Mouse (Mus musculus): ENCODE measurements around the gene Camta1. TPM values are rescaled to one million over a fixed set of nuclear protein-coding genes. Genes with fewer than 3 reads are reported as not detected.
A peak's percentile ranks its signal among the peaks of the same experiment; 100 is the strongest.

Camta1 gene
- polyA plus RNA-seq, 1 experiment from 2014 or later, result 61.9 TPM

DNA sequence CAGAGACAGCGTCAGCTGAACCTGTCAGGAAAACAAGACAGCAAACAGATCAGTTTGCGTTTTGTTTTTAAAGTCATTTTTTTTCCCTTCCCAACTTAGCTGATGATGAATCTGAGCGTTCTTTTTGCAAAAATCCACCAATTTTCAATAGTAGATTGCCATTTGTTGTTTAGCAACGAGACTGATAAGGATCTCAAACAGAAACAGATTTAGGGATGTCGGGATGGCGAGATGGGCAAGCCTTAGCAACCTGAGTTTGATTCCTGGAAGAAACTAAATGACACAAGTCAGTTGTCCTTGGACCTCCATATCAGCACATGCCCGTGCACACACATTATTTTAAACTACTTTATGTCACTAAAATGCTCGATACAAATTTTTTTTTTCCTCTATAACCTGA, 989.0 kb downstream of the Camta1 start:
- Histone ChIP-seq H3K9me3 (ENCODE audit: control insufficient read depth, low read length) (no peaks in the 10 kb centered on the region), H3K27ac (replicated peaks) (peak overlapping the region; percentile 84), H3K9ac (ENCODE audit: low read length) (no peak overlapping the region), H3K27me3 (ENCODE audit: control insufficient read depth, insufficient read depth, low read length) (no peaks in the 10 kb centered on the region), H3K36me3 (ENCODE audit: control insufficient read depth, insufficient read depth, low read length) (peaks cover 3% of the 10 kb centered on the region; the same call in 1 of the 2 replicates), H3K4me3 (ENCODE audit: low read depth, low read length) (no peak overlapping the region), H3K4me1 (replicated peaks; ENCODE audit: control insufficient read depth, insufficient read depth) (peaks cover 11% of the 10 kb centered on the region), H3K4me2 (replicated peaks; ENCODE audit: low read depth) (no peak overlapping the region)
- DNase-seq (ENCODE audit: low spot score), result no peak
- no peak for ATAC-seq (ENCODE audit: low FRiP score, low TSS enrichment)
- no peak for TF ChIP-seq EP300 (optimal IDR thresholded peaks at IDR 0.05)
- no peak for TF ChIP-seq CTCF (IDR thresholded peaks at IDR 0.05; ENCODE audit: low read depth)
- 63% methylated on average over 8 of the region's 8 CpGs for WGBS

DNA sequence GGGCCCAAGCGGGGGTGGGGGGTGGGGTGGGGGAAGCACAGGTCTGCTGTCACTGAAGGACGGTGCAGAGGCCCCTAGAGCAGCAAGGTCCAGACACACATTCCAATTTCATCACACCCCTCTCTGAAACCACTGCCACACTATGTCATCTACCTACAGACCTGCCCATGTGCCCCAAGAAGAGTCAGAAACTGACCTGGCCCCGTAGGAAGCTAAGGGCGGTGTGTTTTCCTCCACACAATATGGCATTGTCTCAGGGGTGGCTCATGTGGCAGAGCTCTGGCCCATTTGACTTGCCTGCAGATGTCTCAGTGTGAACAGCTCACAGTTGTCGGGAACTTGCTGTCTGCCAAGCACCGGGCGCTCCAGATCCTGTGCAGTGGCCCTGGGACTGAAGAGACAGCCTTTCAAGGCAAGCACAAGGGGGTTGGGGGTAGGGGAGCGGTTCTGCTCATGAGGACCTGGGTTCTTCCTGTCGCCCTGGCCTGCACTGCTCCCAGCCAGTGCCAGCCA, 989.5 kb downstream of the Camta1 start:
- no peak for DNase-seq (ENCODE audit: low spot score)
- no peak overlapping the region for H3K4me2 ChIP-seq (replicated peaks; ENCODE audit: low read depth)
- peaks cover 3% of the 10 kb centered on the region; the same call in 1 of the 2 replicates for H3K36me3 ChIP-seq (ENCODE audit: control insufficient read depth, insufficient read depth, low read length)
- peak overlapping the region; percentile 84 for H3K27ac ChIP-seq (replicated peaks)
- H3K27me3 ChIP-seq (ENCODE audit: control insufficient read depth, insufficient read depth, low read length), result no peaks in the 10 kb centered on the region
- no peak for TF ChIP-seq EP300 (optimal IDR thresholded peaks at IDR 0.05)
- H3K4me1 ChIP-seq (replicated peaks; ENCODE audit: control insufficient read depth, insufficient read depth), result peaks cover 11% of the 10 kb centered on the region
- ATAC-seq (ENCODE audit: low FRiP score, low TSS enrichment), result 0 out of 2 replicates have a peak, but pooled peaks have one; percentile 2
- 35% methylated on average over 9 of the region's 9 CpGs for WGBS
- no peaks in the 10 kb centered on the region for H3K9me3 ChIP-seq (ENCODE audit: control insufficient read depth, low read length)
- no peak overlapping the region for H3K4me3 ChIP-seq (ENCODE audit: low read depth, low read length)
- H3K9ac ChIP-seq (ENCODE audit: low read length), result peak overlapping the region; percentile 4; the same call in 1 of the 2 replicates

DNA sequence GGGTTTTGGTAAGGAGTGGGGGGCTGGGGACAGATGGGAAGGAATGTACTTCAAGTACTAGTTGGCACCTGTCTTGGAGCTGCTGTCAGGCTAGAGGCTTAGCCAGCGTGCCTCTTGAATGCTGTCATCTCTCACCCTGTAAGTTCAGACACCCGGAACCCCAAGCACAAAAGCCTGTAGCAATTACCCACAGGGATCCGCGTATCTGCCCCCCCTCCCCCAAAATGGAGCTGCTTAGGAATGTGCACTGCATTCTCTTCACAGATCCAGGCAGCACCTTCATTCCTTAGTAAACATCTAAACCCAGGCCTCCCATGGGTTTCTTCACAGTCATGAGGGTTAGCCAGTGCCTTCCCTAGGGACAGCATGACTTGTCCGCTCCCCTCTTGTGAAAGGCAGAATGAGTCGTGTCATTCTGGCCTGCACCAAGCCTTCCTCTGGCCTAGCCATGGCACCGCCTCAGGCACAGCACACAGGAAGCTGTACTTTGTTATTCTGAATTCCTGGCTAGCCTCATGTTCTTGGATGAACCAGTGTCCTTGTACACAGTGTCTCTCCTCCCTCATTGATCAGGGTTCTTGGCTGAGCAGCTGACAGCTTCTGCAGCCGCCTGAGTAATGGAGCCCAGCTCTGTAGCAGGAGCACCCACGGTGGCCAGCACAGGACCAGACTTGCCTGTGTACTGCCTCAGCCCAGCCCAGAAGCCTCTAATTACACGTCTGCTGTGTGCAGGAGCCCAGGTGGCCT, 990.1 kb downstream of the Camta1 start:
- Histone ChIP-seq H3K27ac (replicated peaks) (peak overlapping the region; percentile 84), H3K4me3 (ENCODE audit: low read depth, low read length) (no peak overlapping the region), H3K9me3 (ENCODE audit: control insufficient read depth, low read length) (no peaks in the 10 kb centered on the region), H3K4me2 (replicated peaks; ENCODE audit: low read depth) (no peak overlapping the region), H3K9ac (ENCODE audit: low read length) (no peak overlapping the region; the same call in 1 of the 2 replicates), H3K4me1 (replicated peaks; ENCODE audit: control insufficient read depth, insufficient read depth) (peaks cover 11% of the 10 kb centered on the region), H3K36me3 (ENCODE audit: control insufficient read depth, insufficient read depth, low read length) (peaks cover 9% of the 10 kb centered on the region), H3K27me3 (ENCODE audit: control insufficient read depth, insufficient read depth, low read length) (no peaks in the 10 kb centered on the region)
- 15% methylated on average over 10 of the region's 10 CpGs for WGBS
- TF ChIP-seq EP300 (optimal IDR thresholded peaks at IDR 0.05) (no peak), CTCF (IDR thresholded peaks at IDR 0.05; ENCODE audit: low read depth) (no peak)
- DNase-seq (ENCODE audit: low spot score) (peak; percentile 55), ATAC-seq (ENCODE audit: low FRiP score, low TSS enrichment) (peak; percentile 72)

DNA sequence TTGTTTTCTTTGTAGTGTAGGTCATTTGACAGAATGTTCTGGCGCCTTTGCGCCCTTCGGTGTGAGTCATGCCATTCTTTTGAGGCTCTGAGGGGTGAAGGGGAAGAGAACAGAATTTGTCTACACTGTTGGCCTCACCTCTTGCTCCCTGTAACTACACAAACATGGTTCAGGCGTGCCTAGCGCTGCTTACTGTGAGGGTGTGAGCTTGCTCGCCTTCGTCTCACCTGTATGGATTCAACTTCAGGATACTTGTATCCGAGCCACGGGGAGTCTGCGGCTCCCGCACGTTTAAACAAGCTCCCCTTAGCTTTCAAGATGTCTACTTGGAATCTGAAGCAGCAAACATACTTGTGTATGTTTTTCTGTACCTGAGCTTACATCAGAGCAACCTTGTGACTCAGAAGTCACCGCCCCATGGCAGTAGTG, 990.7 kb downstream of the Camta1 start:
- Histone ChIP-seq H3K4me2 (replicated peaks; ENCODE audit: low read depth) (no peak overlapping the region), H3K9ac (ENCODE audit: low read length) (no peak overlapping the region), H3K36me3 (ENCODE audit: control insufficient read depth, insufficient read depth, low read length) (peaks cover 13% of the 10 kb centered on the region), H3K27ac (replicated peaks) (peak overlapping the region; percentile 84), H3K4me1 (replicated peaks; ENCODE audit: control insufficient read depth, insufficient read depth) (peaks cover 11% of the 10 kb centered on the region), H3K9me3 (ENCODE audit: control insufficient read depth, low read length) (no peaks in the 10 kb centered on the region), H3K4me3 (ENCODE audit: low read depth, low read length) (no peak overlapping the region), H3K27me3 (ENCODE audit: control insufficient read depth, insufficient read depth, low read length) (no peaks in the 10 kb centered on the region)
- ATAC-seq (ENCODE audit: low FRiP score, low TSS enrichment) (peak; percentile 54), DNase-seq (ENCODE audit: low spot score) (peak; percentile 50)
- WGBS, result 58% methylated on average over 13 of the region's 13 CpGs
- no peak for TF ChIP-seq EP300 (optimal IDR thresholded peaks at IDR 0.05)
- TF ChIP-seq CTCF (IDR thresholded peaks at IDR 0.05; ENCODE audit: low read depth), result no peak

DNA sequence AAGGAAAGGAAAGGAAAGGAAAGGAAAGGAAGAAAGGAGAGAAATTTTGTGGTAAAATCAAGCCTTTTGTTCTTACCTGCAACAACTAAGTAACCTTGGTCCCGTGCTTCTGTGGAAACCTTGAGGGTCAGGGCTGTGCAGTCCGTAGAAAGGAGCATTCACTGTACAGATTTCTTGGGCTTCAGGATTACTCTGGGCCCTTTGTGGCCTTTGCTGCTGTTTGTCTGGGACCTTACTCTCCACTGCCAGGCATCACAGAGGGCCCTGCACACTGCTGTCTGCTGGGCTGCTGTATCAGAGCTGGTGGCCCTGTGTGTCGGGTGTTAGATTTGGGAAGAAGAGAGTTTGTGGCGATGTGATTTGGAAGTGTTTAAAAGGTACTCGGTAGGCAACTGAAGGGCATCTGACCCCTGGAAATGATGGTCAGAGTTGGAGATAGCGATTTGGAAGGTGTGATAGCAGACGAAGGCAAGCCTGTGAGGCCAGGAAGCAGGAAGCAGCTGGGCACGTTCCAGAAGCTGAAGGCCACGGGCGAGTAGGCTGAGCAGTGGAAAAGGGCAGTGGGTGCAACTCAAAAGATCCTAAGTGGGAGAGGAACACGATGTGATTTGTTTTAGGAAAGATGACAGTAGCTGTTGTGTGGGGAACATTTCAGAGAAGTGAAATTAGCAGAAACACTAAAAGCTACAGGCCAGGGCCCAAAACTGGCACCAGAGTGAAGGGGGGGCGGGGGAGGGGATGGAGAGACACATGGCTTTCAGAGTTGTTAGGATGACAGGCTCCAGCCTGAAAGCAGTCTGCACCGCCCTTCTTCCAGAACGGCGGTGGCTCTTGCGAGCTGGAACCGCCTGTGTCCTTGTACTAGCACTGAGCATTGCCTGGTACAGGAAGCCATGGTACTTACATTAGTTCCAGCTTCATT, 992.1 kb downstream of the Camta1 start:
- no peak for ATAC-seq (ENCODE audit: low FRiP score, low TSS enrichment)
- DNase-seq (ENCODE audit: low spot score), result no peak
- TF ChIP-seq EP300 (optimal IDR thresholded peaks at IDR 0.05) (no peak), CTCF (IDR thresholded peaks at IDR 0.05; ENCODE audit: low read depth) (no peak)
- 49% methylated on average over 17 of the region's 17 CpGs for WGBS
- Histone ChIP-seq H3K27me3 (ENCODE audit: control insufficient read depth, insufficient read depth, low read length) (no peaks in the 10 kb centered on the region), H3K4me1 (replicated peaks; ENCODE audit: control insufficient read depth, insufficient read depth) (peaks cover 11% of the 10 kb centered on the region), H3K9me3 (ENCODE audit: control insufficient read depth, low read length) (no peaks in the 10 kb centered on the region), H3K4me2 (replicated peaks; ENCODE audit: low read depth) (no peak overlapping the region), H3K36me3 (ENCODE audit: control insufficient read depth, insufficient read depth, low read length) (peaks cover 16% of the 10 kb centered on the region), H3K9ac (ENCODE audit: low read length) (no peak overlapping the region), H3K27ac (replicated peaks) (peak overlapping the region; percentile 84), H3K4me3 (ENCODE audit: low read depth, low read length) (no peak overlapping the region)

All from stomach, postnatal 0 days (tissue).